Mouse (Mus musculus): Measurements from ENCODE around the gene Bbs9. TPM values are rescaled to one million over a fixed set of nuclear protein-coding genes. Genes with fewer than 3 reads are reported as not detected.
A peak's percentile ranks its signal among the peaks of the same experiment; 100 is the strongest.
"Not testable (repeated sequence)": the region's sequence is repeated elsewhere in the genome, so short reads cannot be mapped to it uniquely, and the experiment has no call there.

The Bbs9 gene
- polyA plus RNA-seq, 1 experiment from 2014 or later, result 15.0 TPM

GRCm38 (mm10) chr9:22708970-22709726 is 233.6 kb downstream of the Bbs9 start:
- 51% methylated on average over 19 of the region's 19 CpGs for WGBS
- H3K36me3 ChIP-seq (replicated peaks; ENCODE audit: control insufficient read depth, insufficient read depth, low read depth, low read length), result no peaks in the 10 kb centered on the region
- H3K4me3 ChIP-seq (ENCODE audit: low read depth, low read length), result no peak overlapping the region
- H3K9ac ChIP-seq (replicated peaks; ENCODE audit: low read length), result no peak overlapping the region
- no peaks in the 10 kb centered on the region for H3K4me1 ChIP-seq (ENCODE audit: control insufficient read depth, insufficient read depth, low read length)
- H3K27ac ChIP-seq (replicated peaks; ENCODE audit: low read depth, low read length), result no peak overlapping the region
- DNase-seq (ENCODE audit: low spot score), result peak; percentile 84
- no peaks in the 10 kb centered on the region for H3K27me3 ChIP-seq (ENCODE audit: control insufficient read depth, insufficient read depth, low read length)
- no peak overlapping the region for H3K4me2 ChIP-seq (ENCODE audit: low read depth, low read length)
- ATAC-seq (replicated peaks; ENCODE audit: insufficient number of reproducible peaks, low FRiP score, low TSS enrichment, low read depth), result 0 out of 2 replicates have a peak, but pooled peaks have one; percentile 32
- no peaks in the 10 kb centered on the region for H3K9me3 ChIP-seq (replicated peaks; ENCODE audit: control insufficient read depth, low read length)

- Histone ChIP-seq H3K4me2 (ENCODE audit: low read depth, low read length) (no peak overlapping the region), H3K4me3 (ENCODE audit: low read depth, low read length) (no peak overlapping the region), H3K9me3 (replicated peaks; ENCODE audit: control insufficient read depth, low read length) (no peaks in the 10 kb centered on the region), H3K27me3 (ENCODE audit: control insufficient read depth, insufficient read depth, low read length) (no peaks in the 10 kb centered on the region), H3K4me1 (ENCODE audit: control insufficient read depth, insufficient read depth, low read length) (no peaks in the 10 kb centered on the region), H3K9ac (replicated peaks; ENCODE audit: low read length) (no peak overlapping the region), H3K36me3 (replicated peaks; ENCODE audit: control insufficient read depth, insufficient read depth, low read depth, low read length) (no peaks in the 10 kb centered on the region), H3K27ac (replicated peaks; ENCODE audit: low read depth, low read length) (no peak overlapping the region)
- WGBS, result 80% methylated on average over 7 of the region's 7 CpGs
- ATAC-seq (replicated peaks; ENCODE audit: insufficient number of reproducible peaks, low FRiP score, low TSS enrichment, low read depth) (no peak), DNase-seq (ENCODE audit: low spot score) (no peak)
Measured at GRCm38 (mm10) chr9:22710032-22710431, 234.5 kb downstream of the Bbs9 start.

GRCm38 (mm10) chr9:22711339-22711738 is 235.8 kb downstream of the Bbs9 start:
- Histone ChIP-seq H3K9me3 (replicated peaks; ENCODE audit: control insufficient read depth, low read length) (no peaks in the 10 kb centered on the region), H3K36me3 (replicated peaks; ENCODE audit: control insufficient read depth, insufficient read depth, low read depth, low read length) (no peaks in the 10 kb centered on the region), H3K4me3 (ENCODE audit: low read depth, low read length) (no peak overlapping the region), H3K27ac (replicated peaks; ENCODE audit: low read depth, low read length) (no peak overlapping the region), H3K4me1 (ENCODE audit: control insufficient read depth, insufficient read depth, low read length) (no peaks in the 10 kb centered on the region), H3K27me3 (ENCODE audit: control insufficient read depth, insufficient read depth, low read length) (no peaks in the 10 kb centered on the region), H3K9ac (replicated peaks; ENCODE audit: low read length) (no peak overlapping the region), H3K4me2 (ENCODE audit: low read depth, low read length) (no peak overlapping the region)
- no peak for ATAC-seq (replicated peaks; ENCODE audit: insufficient number of reproducible peaks, low FRiP score, low TSS enrichment, low read depth)
- WGBS, result 85% methylated on average over 2 of the region's 2 CpGs
- DNase-seq (ENCODE audit: low spot score), result no peak

GRCm38 (mm10) chr9:22712743-22713142 is 237.2 kb downstream of the Bbs9 start:
- no peak overlapping the region for H3K4me3 ChIP-seq (ENCODE audit: low read depth, low read length)
- no peak overlapping the region for H3K4me2 ChIP-seq (ENCODE audit: low read depth, low read length)
- H3K27me3 ChIP-seq (ENCODE audit: control insufficient read depth, insufficient read depth, low read length), result no peaks in the 10 kb centered on the region
- no peak overlapping the region for H3K27ac ChIP-seq (replicated peaks; ENCODE audit: low read depth, low read length)
- DNase-seq (ENCODE audit: low spot score), result no peak
- H3K9ac ChIP-seq (replicated peaks; ENCODE audit: low read length), result no peak overlapping the region
- 0 out of 2 replicates have a peak, but pooled peaks have one; percentile 63 for ATAC-seq (replicated peaks; ENCODE audit: insufficient number of reproducible peaks, low FRiP score, low TSS enrichment, low read depth)
- no peaks in the 10 kb centered on the region for H3K36me3 ChIP-seq (replicated peaks; ENCODE audit: control insufficient read depth, insufficient read depth, low read depth, low read length)
- H3K4me1 ChIP-seq (ENCODE audit: control insufficient read depth, insufficient read depth, low read length), result no peaks in the 10 kb centered on the region
- WGBS, result 72% methylated on average over 3 of the region's 3 CpGs
- H3K9me3 ChIP-seq (replicated peaks; ENCODE audit: control insufficient read depth, low read length), result no peaks in the 10 kb centered on the region

- not testable (repeated sequence) for H3K9ac ChIP-seq (replicated peaks; ENCODE audit: low read length); H3K27ac ChIP-seq (replicated peaks; ENCODE audit: low read depth, low read length); H3K27me3 ChIP-seq (ENCODE audit: control insufficient read depth, insufficient read depth, low read length); H3K4me1 ChIP-seq (ENCODE audit: control insufficient read depth, insufficient read depth, low read length); H3K36me3 ChIP-seq (replicated peaks; ENCODE audit: control insufficient read depth, insufficient read depth, low read depth, low read length); H3K4me2 ChIP-seq (ENCODE audit: low read depth, low read length); H3K4me3 ChIP-seq (ENCODE audit: low read depth, low read length); H3K9me3 ChIP-seq (replicated peaks; ENCODE audit: control insufficient read depth, low read length)
- 19% methylated on average over 4 of the region's 4 CpGs for WGBS
- DNase-seq (ENCODE audit: low spot score) (peak; percentile 79), ATAC-seq (replicated peaks; ENCODE audit: insufficient number of reproducible peaks, low FRiP score, low TSS enrichment, low read depth) (peak; percentile 46; the same call in 1 of the 2 replicates)
Measured at GRCm38 (mm10) chr9:22713286-22713685, 237.8 kb downstream of the Bbs9 start.

DNA sequence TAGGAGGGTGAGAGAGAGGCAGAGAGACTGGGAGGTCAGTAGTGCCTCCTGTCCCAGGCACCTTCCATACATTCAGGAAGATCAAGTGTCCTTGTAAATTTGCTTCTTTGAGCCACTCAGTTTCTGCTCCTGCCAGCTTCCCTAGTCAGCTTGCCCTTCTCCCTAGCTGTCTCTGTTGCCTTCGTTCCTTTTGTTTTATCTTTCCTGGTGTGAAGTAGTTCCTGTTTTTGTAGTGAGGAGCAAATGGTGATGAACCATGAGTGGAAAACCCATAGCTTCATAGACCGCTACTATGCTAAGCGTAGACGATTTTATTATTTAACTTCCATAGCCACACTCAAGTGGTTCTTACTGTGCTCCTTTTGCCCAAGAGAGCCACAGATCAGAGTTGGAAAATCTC is 242.1 kb downstream of the Bbs9 start:
- Histone ChIP-seq H3K4me1 (ENCODE audit: control insufficient read depth, insufficient read depth, low read length) (no peaks in the 10 kb centered on the region), H3K9ac (replicated peaks; ENCODE audit: low read length) (no peak overlapping the region), H3K27me3 (ENCODE audit: control insufficient read depth, insufficient read depth, low read length) (no peaks in the 10 kb centered on the region), H3K36me3 (replicated peaks; ENCODE audit: control insufficient read depth, insufficient read depth, low read depth, low read length) (no peaks in the 10 kb centered on the region), H3K4me3 (ENCODE audit: low read depth, low read length) (no peak overlapping the region), H3K9me3 (replicated peaks; ENCODE audit: control insufficient read depth, low read length) (no peaks in the 10 kb centered on the region), H3K27ac (replicated peaks; ENCODE audit: low read depth, low read length) (no peak overlapping the region), H3K4me2 (ENCODE audit: low read depth, low read length) (no peak overlapping the region)
- 89% methylated on average over 4 of the region's 4 CpGs for WGBS
- DNase-seq (ENCODE audit: low spot score) (no peak), ATAC-seq (replicated peaks; ENCODE audit: insufficient number of reproducible peaks, low FRiP score, low TSS enrichment, low read depth) (no peak)

DNA sequence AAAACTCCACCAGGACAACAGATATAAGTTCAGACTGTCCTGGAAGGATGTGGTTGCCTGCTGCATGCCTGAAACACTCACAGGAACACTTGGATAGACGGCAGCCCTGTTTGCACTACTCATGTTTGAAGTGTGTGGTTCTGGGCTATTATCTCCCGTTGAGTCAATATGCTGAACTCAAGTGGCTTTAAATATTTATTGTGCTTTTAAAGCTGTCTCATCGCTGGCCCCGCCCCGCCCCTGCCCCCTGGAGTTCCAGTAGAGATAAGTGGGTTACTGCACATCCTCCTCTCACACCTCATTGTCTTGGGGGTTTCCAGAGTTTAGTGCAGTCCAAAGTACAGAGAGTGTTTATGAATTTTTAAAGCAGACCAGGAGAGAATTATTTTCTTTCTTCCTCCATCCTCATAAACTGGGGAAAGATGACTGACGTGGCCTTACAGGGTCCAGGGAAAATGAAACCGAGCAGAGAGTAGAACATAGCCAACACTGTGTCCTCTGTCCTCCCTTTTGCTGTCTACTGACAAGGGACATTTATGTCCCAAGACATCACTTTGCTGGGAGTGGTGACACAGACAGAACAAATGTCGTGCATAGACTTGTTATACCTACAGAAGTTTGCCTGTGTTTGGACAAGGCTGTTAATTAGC is 242.8 kb downstream of the Bbs9 start:
- no peak overlapping the region for H3K27ac ChIP-seq (replicated peaks; ENCODE audit: low read depth, low read length)
- H3K9me3 ChIP-seq (replicated peaks; ENCODE audit: control insufficient read depth, low read length), result no peaks in the 10 kb centered on the region
- 82% methylated on average over 8 of the region's 8 CpGs for WGBS
- no peak overlapping the region for H3K9ac ChIP-seq (replicated peaks; ENCODE audit: low read length)
- ATAC-seq (replicated peaks; ENCODE audit: insufficient number of reproducible peaks, low FRiP score, low TSS enrichment, low read depth) (no peak), DNase-seq (ENCODE audit: low spot score) (no peak)
- no peak overlapping the region for H3K4me2 ChIP-seq (ENCODE audit: low read depth, low read length)
- no peaks in the 10 kb centered on the region for H3K36me3 ChIP-seq (replicated peaks; ENCODE audit: control insufficient read depth, insufficient read depth, low read depth, low read length)
- no peak overlapping the region for H3K4me3 ChIP-seq (ENCODE audit: low read depth, low read length)
- H3K27me3 ChIP-seq (ENCODE audit: control insufficient read depth, insufficient read depth, low read length), result no peaks in the 10 kb centered on the region
- H3K4me1 ChIP-seq (ENCODE audit: control insufficient read depth, insufficient read depth, low read length), result no peaks in the 10 kb centered on the region

GRCm38 (mm10) chr9:22732646-22733045 is 257.1 kb downstream of the Bbs9 start:
- Histone ChIP-seq H3K4me1 (ENCODE audit: control insufficient read depth, insufficient read depth, low read length) (no peaks in the 10 kb centered on the region), H3K9me3 (replicated peaks; ENCODE audit: control insufficient read depth, low read length) (no peaks in the 10 kb centered on the region), H3K36me3 (replicated peaks; ENCODE audit: control insufficient read depth, insufficient read depth, low read depth, low read length) (no peaks in the 10 kb centered on the region), H3K27me3 (ENCODE audit: control insufficient read depth, insufficient read depth, low read length) (no peaks in the 10 kb centered on the region), H3K9ac (replicated peaks; ENCODE audit: low read length) (no peak overlapping the region), H3K4me2 (ENCODE audit: low read depth, low read length) (no peak overlapping the region), H3K27ac (replicated peaks; ENCODE audit: low read depth, low read length) (no peak overlapping the region), H3K4me3 (ENCODE audit: low read depth, low read length) (no peak overlapping the region)
- no peak for DNase-seq (ENCODE audit: low spot score)
- no peak for ATAC-seq (replicated peaks; ENCODE audit: insufficient number of reproducible peaks, low FRiP score, low TSS enrichment, low read depth)
- 68% methylated on average over 1 of the region's 1 CpGs for WGBS
